Mouse (Mus musculus): Measurements from ENCODE around the gene Tpm1. TPM values are rescaled to one million over a fixed set of nuclear protein-coding genes. Genes with fewer than 3 reads are reported as not detected.

The Tpm1 gene
- polyA plus RNA-seq, 1 experiment from 2014 or later = 91.4 TPM

DNA sequence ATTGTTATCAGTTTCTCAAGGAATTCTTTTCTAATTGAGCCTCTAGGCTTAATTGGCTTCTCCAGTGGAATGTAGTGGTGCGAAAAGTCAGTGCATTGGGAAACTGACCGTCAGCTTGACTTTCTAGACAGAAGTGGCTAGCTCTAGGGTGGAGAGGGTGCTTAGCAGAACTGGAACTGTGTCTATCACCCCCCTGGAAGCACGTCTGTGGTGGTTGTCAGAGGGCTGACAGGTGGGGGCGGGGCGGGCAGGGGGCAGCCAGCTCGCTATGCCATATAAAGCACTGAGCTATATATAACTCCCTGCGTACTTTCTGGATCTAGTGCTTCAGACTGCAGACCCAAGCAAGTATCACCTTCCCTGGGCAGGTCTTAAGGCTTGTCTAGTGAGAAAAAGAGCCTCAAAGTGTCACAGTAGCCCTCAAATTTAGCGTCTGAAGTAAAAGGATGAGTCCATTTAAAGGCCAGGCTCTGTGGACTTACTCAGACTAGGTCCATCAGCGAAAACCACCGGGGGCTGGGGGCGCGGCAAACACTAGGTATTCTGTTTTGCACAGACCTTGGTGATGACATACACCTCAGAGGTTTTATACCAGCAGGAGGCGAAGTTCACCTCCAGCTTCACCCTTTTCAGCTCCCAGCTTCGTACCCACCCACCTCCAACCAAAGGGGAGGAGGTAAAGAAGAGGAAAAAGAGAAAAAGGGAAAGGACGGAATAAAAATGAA, 2.2 kb downstream of the Tpm1 start:
- DNase-seq (ENCODE audit: low spot score) = peak; percentile 31

DNA sequence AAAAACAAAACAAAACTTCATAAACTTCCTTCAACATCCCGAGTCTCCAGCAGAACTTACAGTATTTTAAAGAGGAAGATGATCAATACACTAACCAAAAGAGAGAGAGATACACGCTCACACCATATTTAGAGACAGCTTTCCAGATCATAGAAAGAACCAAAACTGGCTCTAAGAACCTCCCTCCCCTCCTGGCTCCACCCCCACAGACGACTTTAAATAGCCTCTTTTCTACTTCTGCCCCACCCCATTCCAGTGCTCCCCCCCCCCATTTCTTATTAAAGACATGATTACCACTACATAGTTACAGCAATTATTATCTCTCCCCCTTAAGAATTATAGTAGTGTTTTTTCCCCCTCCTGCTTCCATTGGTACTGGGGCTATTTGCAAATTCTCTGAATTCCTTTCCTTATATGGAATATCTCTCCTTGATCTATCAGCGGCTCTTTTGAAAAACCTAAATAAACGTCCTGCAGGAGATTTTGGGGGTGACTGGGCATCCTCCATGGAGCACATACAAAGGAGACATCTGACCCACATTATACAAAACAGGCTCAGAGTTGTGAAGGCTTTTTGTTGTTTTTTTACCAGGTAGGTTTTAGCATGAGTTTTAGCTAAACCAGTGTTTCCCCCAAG, 3.1 kb downstream of the Tpm1 start:
- DNase-seq (ENCODE audit: low spot score) = no peak

DNA sequence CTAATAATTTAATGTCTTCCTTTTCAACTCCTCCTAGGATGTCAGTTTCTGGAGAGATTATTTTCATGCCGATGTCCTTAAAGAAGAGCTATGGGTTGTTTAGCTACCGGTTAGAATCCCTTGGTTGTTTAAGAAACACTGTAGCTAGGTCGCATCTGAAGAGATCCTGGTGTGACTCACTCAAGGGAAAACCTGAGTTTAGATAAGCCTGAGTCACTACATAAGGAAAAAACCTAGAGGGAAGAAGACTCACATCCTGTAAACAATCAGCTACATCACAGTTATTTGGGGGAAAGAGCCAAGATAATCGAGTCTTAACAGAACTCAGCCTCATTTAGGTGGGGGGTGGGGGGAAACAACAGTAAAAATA, 3.9 kb downstream of the Tpm1 start:
- DNase-seq (ENCODE audit: low spot score) = no peak

DNA sequence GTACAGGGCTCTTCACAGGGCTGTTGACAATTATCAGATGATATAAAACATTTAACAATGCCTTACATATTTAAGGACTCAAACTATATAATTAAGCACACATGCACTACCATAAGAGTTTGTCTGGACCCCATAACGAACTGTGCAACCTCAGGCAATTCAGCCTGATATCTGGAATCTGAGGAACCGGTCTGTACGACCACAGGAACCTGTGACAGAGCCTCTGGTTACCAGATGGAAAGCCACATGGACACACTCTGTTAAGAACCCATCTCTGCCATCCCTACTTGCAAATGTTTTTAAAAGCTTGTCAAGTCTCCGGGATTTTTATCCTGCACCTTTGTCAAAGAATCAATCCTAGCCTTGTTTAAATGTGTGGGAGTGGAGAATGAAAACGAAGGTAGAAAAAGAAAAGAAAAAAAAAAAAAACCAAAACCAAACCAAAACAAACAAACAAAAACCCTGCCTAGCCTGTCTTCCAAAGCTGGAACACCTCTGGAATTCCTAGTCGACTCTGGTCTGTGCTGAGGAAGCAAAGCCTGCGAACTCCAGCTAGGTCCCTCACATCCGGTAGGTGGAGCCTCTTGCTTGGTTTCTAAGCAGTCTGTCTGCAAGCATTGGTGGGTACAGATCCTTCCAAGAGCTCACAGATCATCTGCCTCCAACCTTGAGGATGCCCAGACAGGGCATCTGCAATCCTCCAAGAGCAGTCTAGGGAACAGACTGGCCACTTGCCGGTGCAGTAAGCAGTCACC, 4.5 kb downstream of the Tpm1 start:
- DNase-seq (ENCODE audit: low spot score) = peak; percentile 64

DNA sequence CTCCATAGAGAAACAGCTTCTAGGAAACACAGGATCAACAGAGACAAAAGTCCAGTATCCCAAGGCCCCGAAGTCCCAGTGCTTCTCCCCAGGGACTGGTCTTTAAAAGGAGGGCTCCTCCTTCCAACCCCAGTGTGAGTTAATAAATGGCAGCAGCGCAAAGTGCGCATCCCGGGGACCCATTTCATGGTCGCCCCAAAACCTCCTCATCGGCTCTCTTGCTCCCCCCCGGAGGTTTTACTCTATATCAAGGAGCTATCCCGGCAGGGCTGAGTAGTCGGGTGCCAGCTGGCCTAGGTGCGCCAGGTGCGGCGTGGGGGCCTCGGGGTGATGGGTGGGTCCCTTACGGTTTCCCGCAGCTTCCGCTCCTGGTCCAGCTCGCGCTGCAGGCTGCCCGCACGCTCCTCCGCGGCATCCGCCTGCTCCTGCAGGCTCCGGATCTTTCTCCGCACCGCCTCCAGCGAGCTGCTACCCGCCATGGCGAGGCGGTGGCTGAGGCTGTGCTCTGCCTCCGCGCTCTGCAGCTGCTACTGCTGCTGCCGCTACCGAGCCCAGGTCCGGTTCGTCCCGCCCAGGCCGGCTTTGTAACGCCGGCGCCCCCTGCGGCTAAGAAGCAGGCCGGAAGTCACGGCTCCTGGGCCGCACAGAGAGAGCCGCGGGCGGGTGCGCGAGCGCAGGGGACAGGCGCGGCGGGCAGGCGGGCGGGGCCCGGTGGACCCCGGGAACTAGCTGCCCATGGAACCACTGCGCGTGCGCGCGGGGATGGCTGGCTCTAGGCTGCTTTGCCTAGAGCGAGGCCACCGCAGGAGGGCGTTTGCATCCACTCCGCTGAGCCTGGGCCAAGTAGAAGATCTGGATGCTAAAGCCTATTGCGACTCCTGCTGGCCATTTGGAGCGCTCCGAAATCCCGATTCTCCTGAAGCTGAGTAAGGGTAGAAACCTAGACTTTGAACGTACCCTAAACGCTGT, 5.7 kb downstream of the Tpm1 start:
- DNase-seq (ENCODE audit: low spot score) = peak; percentile 99

DNA sequence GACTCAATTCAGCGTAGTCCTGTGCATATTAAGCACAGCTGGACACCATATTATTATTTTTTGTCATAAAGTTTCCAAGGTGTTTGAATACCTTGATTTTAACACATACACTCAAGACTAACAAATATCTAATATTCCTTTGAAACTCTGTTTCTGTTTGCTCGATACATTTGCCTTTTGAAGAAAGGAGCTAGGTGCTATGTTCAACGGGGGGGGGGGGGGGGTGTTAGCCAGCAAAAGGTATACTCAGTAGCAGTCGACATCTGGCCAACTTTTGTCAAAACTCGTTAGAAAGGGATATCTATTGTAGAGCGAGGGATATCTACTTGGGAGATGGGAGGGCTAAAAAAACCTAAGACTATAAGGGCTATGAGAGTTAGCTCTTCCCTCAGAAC, 6.4 kb downstream of the Tpm1 start:
- no peak for DNase-seq (ENCODE audit: low spot score)

DNA sequence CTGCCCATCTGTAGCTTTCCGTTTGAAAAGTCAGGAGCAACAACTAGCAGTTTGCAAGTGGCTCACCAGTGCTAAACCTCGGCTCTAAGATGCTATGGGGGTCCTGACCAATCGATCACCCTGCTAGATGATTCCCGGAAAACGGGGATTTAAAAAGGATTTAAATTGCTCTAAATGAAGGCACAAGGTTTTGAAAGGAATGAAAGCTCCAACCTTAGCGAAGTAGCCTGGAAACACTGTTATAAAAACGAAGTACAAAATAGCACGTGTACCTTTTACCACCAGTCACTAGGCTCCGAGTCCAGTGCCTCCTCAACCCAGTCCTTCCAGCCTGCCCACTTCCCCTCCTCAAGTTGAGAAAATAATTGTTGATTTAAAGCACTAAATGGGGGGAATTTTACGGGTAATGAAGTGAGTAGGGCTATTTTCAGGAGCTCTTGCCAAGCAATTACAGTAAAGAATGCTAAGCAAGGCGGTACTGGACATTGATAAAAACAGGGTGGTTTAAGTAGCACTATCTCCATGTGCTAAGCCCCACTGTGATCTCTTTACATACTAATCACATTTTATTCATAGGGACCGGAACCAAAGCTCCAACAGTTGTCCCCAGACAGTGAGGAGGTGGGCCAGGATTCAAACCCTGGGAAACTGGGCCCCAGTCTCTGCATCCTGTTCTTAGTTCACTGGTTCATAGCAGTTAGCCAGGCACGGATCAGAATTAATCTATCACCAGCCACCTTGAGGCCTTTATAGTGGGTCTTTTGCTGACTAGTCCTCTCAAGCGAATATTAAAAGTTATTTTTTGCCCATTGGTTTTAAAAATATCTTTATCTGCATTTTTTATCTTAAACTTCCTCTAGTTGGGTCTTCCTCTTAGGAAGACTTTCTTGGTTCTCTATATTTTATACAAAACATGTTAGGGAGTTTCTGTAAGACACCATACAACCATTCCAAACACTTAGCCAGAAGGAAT, 7.1 kb downstream of the Tpm1 start:
- DNase-seq (ENCODE audit: low spot score) = no peak

DNA sequence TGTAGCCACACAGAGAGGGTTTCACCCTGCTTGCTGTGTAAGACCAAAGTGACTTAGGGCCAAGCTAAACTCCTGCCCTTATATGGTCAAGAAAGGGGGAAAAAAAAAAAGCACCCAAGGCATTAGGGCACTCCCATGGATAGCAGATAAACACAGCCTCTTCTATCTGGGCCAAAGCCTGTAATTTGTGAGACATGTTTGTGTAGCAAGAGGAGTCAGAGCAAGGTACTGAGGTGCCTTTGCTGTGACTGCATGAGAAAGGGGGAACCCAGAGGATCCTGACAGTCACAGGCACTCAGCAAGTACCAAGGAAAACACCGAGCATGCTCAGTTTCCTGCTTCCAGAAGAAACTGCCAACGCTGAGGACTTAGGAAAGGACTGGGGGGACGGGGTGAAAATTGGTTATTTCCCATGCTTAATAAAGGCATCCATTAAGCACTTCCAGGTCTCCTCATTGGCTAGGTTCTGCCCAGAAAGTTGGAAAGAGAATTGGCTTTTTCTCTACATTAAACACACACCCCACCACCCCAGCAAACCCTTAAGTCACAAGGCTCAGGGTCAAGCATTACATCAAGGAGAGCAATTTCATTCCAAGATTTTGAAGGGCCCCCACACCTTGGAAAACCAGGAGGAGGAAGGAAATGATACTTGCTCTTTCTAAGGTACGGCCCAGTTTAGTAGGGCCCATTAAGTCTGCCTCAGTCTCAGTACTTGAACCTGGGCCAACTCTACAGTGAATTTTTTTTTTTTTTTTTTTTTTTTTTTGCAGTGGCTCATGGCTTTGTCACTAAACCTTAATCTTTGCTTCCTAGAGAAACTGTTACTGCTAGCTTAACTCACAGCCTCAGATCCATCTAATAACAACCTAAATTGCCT, 8.0 kb downstream of the Tpm1 start:
- no peak for DNase-seq (ENCODE audit: low spot score)

DNA sequence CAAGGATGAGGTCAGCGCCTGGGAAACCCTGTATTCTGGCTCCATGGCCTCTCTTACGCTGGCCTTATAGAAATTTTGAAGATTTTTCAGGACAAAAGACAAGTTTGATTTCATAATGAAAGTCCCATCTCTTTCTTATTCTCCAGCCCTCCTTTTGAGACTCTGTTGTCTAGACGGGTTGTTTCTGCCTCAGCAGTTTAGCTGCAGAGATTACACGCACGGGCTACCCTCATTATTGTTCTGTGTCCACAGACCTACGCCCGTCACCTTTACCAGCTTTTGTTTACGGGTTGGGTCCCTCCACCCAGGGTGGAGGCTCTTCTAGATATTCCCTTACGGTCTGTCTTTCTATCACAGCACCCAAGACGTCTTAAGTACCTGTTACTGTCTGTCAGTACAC, 9.3 kb downstream of the Tpm1 start:
- DNase-seq (ENCODE audit: low spot score) = no peak

DNA sequence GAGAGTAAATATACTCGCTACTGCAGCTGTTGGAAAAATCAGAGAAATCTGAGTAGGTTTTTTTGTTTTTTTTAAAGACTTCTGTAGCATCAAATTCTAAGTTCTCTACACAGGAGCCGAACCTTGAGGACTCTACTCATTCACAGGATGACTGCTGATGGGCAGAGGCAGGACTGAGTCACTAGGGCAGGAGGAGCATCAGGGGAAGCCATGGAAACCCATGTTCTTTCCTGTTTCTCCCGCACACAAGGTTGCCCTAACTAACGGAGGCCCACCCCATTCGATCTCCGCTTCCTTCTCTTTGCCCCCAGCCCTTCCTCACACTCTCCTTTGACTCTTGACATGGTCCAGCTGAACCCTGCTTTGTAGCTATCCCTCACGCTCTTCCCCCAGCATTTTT, 10.5 kb downstream of the Tpm1 start:
- no peak for DNase-seq (ENCODE audit: low spot score)

DNA sequence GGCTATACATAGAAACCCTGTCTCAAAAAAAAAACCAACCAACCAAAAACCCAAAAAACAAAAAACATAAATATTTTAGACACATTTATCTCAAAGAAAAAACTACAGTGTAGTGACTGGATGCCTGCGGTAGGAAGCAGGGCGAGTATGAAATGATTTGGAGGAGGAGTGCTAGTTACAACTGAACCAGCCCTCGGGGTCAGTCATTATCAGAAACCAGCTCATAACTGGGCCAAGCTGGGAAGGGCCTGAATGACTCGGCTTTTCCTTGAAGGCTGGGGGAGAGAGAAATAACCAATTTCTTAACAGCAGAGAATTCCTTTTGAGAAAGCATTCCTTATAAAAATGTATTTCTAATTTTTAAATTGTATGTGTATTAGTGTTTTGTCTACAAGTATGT, 11.5 kb downstream of the Tpm1 start:
- DNase-seq (ENCODE audit: low spot score) = no peak

DNA sequence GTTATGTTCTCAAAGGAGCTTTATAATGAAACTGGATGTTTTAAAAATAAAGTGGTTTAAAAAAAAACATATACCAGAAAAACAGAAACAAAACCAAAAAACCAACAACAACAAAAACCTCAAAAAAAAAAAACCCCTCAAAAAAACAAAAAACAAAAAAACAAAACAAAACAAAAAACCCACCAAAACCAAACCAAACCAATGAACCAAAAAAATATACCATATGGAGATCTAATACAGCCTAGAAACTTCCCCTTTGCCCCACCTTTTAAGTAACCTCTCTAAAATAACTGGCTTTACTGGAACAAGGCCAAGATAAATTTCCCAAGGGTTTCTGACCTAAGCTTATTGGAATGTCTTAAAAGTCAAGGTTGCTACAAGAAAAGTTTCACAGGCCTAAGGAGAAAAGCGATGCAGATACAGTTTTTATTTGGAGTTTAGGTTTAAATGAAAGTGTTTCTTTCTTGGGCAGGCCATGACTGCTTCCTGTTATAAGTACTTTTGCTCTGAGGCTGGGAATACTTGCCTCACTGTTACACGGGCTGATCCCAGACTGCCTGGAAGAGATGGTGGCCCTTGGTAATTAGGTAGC, 12.6 kb downstream of the Tpm1 start:
- DNase-seq (ENCODE audit: low spot score) = no peak

DNA sequence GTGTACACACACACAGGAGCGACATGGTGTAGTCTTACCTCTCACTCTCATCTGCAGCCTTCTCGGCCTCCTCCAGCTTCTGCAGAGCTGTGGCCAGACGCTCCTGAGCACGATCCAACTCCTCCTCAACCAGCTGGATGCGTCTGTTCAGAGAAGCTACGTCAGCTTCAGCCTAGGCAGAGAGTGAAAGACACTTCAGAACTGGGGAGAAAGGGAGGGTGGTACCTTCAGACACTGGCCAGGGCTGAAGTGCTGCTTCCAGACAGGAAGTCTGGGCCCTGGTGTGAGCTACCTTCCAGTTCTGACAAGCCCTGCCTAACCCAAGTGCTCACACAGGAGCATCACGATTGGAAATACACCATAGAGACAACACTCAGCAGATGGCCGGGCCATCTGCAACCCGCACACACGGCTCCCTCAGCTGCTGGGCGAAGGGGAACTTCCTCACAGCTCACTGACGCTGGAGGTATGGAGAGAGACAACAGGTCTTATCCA, 13.2 kb downstream of the Tpm1 start:
- no peak for DNase-seq (ENCODE audit: low spot score)

DNA sequence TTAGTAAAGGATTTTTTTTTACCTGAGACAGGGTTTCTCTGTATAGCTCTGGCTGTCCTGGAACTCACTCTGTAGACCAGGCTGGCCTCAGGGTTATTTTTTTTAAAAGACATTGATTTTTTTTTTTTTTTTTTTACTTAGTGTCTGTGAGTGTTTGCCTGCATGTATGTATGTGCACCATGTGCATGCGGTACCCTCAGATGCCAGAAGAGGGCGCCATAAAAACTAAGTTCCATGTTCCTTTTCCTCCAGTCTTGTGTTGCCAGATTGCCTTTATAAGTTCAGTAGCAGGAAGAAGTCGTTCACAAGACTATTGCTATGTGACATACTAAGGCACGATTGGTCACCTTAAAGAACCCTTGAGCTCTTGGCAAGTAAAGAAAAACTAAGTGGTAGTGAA, 14.5 kb downstream of the Tpm1 start:
- DNase-seq (ENCODE audit: low spot score) = no peak

DNA sequence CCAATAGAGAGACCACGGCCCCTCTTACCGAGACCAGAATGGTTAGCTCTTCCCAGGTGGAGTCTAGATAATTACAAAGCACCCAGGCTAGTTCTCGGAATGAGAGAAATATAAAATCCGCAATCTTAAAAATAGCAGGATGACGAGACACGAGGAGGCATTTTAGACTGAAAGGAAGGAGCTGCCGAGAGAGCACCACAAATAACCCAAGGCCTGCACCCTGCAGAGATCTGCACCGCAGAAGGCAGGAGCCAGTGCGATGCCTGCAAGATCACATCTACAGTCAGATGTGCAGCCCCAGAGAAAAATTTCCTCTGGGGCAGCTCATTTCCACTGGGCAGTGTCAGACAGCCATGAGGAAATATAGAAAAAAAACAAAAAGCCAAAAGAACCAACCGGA, 16.2 kb downstream of the Tpm1 start:
- no peak for DNase-seq (ENCODE audit: low spot score)

DNA sequence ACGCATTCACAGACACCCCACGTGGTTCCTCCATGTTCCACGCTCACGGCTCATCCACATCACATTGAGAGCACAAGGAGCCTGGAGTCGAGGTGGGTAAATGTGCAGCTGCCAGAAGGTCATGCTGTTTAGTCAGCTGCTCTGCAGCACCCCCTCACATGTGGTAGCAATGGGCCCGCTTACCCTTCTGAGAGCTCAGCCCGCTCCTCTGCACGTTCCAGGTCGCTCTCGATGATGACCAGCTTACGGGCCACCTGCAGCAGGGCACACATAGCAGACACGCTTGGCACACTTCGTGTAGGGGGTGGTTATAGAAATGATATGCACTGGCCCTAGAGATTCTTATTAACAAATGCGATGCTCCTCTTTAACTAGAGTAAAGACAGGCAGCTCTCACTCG, 16.6 kb downstream of the Tpm1 start:
- no peak for DNase-seq (ENCODE audit: low spot score)

DNA sequence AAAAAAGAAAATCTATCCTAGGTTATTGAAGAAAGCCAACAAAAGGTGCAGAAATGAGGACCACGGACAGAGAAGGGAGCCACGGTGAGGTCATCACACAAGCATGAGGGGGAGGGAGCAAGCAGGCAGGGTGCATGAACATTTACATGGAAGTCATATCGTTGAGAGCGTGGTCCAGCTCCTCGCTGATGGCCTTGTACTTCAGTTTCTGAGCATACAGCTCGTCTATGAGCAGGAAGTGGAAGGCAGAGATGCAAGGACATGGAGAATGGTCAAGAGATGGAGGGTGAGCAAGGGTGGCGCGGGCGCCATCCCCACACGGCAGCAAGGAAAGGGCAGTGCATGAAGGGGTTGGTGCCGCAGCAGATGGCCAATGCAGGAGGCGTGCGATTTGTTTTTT, 19.7 kb downstream of the Tpm1 start:
- no peak for DNase-seq (ENCODE audit: low spot score)

DNA sequence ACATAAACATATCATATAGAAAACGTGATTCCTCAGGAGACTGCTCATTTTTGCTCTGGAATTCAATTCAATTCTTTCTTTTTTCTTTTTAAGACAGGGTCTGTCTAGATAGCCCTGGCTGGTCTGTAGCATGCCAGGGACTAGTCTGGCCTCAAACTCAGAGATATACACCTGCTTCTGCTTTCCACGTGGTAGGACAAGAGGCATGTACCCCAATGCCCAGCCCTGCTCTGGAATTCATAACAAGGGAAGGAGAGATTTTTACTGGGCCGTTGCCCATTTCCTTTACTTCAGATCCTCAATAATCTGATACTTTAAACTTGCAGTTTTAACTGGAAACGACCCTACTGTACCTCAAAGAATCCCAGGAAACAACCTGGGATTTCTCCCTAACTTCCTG, 20.3 kb downstream of the Tpm1 start:
- no peak for DNase-seq (ENCODE audit: low spot score)
